In genomic region chr5:117087718-117088117, GRCm38 (mm10) we compare ENCODE assay signal across 8 mouse cellular contexts. TPM values are rescaled to one million over a fixed set of nuclear protein-coding genes. Genes with fewer than 3 reads are reported as not detected.
A peak's percentile ranks its signal among the peaks of the same experiment; 100 is the strongest.
DNase-seq lines count a peak whose midpoint lies in the region; ATAC-seq and TF ChIP-seq lines count a peak whose summit lies in the region.
"Had no signal": no experiment of that assay in that cellular context is flagged by ENCODE, and none has a peak within 500 bp of the region (broad histone marks: within the 10 kb centered on the region; RNA-seq: fewer than 3 reads in every experiment).

No protein-coding gene starts in this region.

- H3K4me3 ChIP-seq in ES-E14 (ENCODE audit: insufficient read depth in 1 of 2, low read depth in 1 of 2, low read length in 2 of 2, poor library complexity in 1 of 2, severe bottlenecking in 1 of 2), result no peak overlapping the region
- H3K4me3 ChIP-seq in heart, postnatal 0 days (ENCODE audit: low read depth, low read length), result peak overlapping the region; percentile 29

- CTCF ChIA-PET in Patski (lab: Charles Lee), result no interaction called here

- POLR2A ChIA-PET in Patski (lab: Charles Lee), result no interaction called here

- no peaks in the 10 kb centered on the region for H3K27me3 ChIP-seq in Patski
- peaks cover 6% of the 10 kb centered on the region; the same call in 1 of the 2 replicates for H3K27me3 ChIP-seq in heart, postnatal 0 days (ENCODE audit: control insufficient read depth, insufficient read depth, low read length)

- peaks cover 0 to 18% of the 10 kb centered on the region in 2 experiments; a peak in 2 of 4 replicates for H3K4me1 ChIP-seq in ES-E14 (ENCODE audit: control insufficient read depth in 2 of 2, insufficient read depth in 2 of 2, low read length in 2 of 2, poor library complexity in 1 of 2)
- H3K4me1 ChIP-seq in heart, postnatal 0 days (ENCODE audit: control insufficient read depth, insufficient read depth), result peaks cover 8% of the 10 kb centered on the region; the same call in 1 of the 2 replicates

- DNase-seq in ES-E14 (ENCODE audit: low read depth, low spot score), result no peak
- DNase-seq in Patski (ENCODE audit: low read depth, low spot score), result no peak
- peak; percentile 40 for DNase-seq in heart, postnatal 0 days (ENCODE audit: low spot score)
- DNase-seq in mesoderm, embryonic 11.5 days (ENCODE audit: low read depth, low spot score), result peak; percentile 21
- DNase-seq in adrenal gland, postnatal 14 days, result no peak
- DNase-seq in T-cell, adult 2 months (ENCODE audit: low spot score), result no peak
- DNase-seq in adrenal gland, adult (ENCODE audit: inconsistent age in 2 of 2, low spot score in 1 of 2), result no peak

- H3K27ac ChIP-seq in ES-E14 (ENCODE audit: insufficient read depth, low read depth, low read length, poor library complexity, severe bottlenecking), result no peak overlapping the region
- no peak overlapping the region for H3K27ac ChIP-seq in heart, postnatal 0 days (ENCODE audit: low read depth)
- H3K27ac ChIP-seq: liver, embryonic 14.5 days had no signal

- no peak for TF ChIP-seq CTCF in Patski (IDR thresholded peaks at IDR 0.05)
- peak; percentile 40 for TF ChIP-seq CTCF in heart, postnatal 0 days (IDR thresholded peaks at IDR 0.05; ENCODE audit: low read depth)

- 0 out of 2 replicates have a peak overlapping the region, but pooled peaks have one; percentile 5 for H3K9ac ChIP-seq in ES-E14 (ENCODE audit: insufficient read depth, low read depth, low read length, poor library complexity, severe bottlenecking)
- 0 out of 2 replicates have a peak overlapping the region, but pooled peaks have one; percentile 16 for H3K9ac ChIP-seq in heart, postnatal 0 days (replicated peaks; ENCODE audit: low read depth, low read length)
- H3K9ac ChIP-seq: liver, embryonic 14.5 days had no signal

- H3K4me2 ChIP-seq in heart, postnatal 0 days (ENCODE audit: low read depth, low read length), result peak overlapping the region; percentile 57

- in situ Hi-C loops in ES-E14 (cut with MboI; ENCODE audit: low sequenced_read_pairs in 2 of 2, unreplicated experiment in 2 of 2) (no loop called here), Patski (cut with MboI; ENCODE audit: low pct_unique_long_range_greater_than_20kb) (loop anchor here (5.0 kb wide), 1 partner anchor 965 kb away; no protein-coding TSS in a partner anchor)

- WGBS in heart, postnatal 0 days, result 3% methylated on average over 13 of the region's 13 CpGs

- no peaks in the 10 kb centered on the region for H3K9me3 ChIP-seq in ES-E14 (ENCODE audit: control insufficient read depth, insufficient read depth, low read depth, low read length)
- no peaks in the 10 kb centered on the region for H3K9me3 ChIP-seq in heart, postnatal 0 days (replicated peaks; ENCODE audit: control insufficient read depth, low read length)

- H3K36me3 ChIP-seq in ES-E14 (ENCODE audit: control insufficient read depth, insufficient read depth, low read length, poor library complexity, severe bottlenecking), result peaks cover 11% of the 10 kb centered on the region
- H3K36me3 ChIP-seq in heart, postnatal 0 days (replicated peaks; ENCODE audit: control insufficient read depth, insufficient read depth, low read length), result peaks cover 19% of the 10 kb centered on the region

- no peak for TF ChIP-seq EP300 in heart, postnatal 0 days (IDR thresholded peaks at IDR 0.05; ENCODE audit: low read depth)

- peak; percentile 58 for ATAC-seq in Patski
- ATAC-seq in heart, postnatal 0 days (ENCODE audit: insufficient read depth, low read depth), result peak; percentile 35

TF ChIP-seq in ES-E14, 5 proteins besides CTCF, POLR2A, EP300 and RAD21:
- TF ChIP-seq ZNF384 (IDR thresholded peaks at IDR 0.05; ENCODE audit: low read depth, low read length) (no peak), MAFK (IDR thresholded peaks at IDR 0.05; ENCODE audit: insufficient read depth, low read depth, low read length) (no peak)

RNA-seq across cellular contexts. Expression of gene Suds3, which starts 28.2 kb away (rescaled TPM):
- total RNA-seq in ES-E14 (2012; rRNA removed), result 58.7 and 61.6 TPM in 2 replicates
- polyA plus RNA-seq in Patski (2021), result 113 TPM
- 31.9 and 50.1 TPM in 2 replicates for total RNA-seq in heart, postnatal 0 days (2014; rRNA removed; ENCODE audit: low replicate concordance)
- 36.9 and 38.2 TPM in 2 replicates for polyA plus RNA-seq in heart, postnatal 0 days (2015; fragmentation: Nextera tagmentation; extraction: Ambion mirVana)
- total RNA-seq in adrenal gland, postnatal 14 days (2021), result 88.4 and 109 TPM in 2 replicates

RNA-seq across cellular contexts. Expression of gene Taok3, which starts 32.2 kb away (rescaled TPM):
- 6.9 and 10.0 TPM in 2 replicates for total RNA-seq in ES-E14 (2012; rRNA removed)
- polyA plus RNA-seq in Patski (2021), result 35.2 TPM
- total RNA-seq in heart, postnatal 0 days (2014; rRNA removed; ENCODE audit: low replicate concordance), result 1.1 and 3.9 TPM in 2 replicates
- polyA plus RNA-seq in heart, postnatal 0 days (2015; fragmentation: Nextera tagmentation; extraction: Ambion mirVana), result 5.8 and 7.5 TPM in 2 replicates
- total RNA-seq in adrenal gland, postnatal 14 days (2021), result 29.8 and 35.4 TPM in 2 replicates

Comparison
In these comparisons a context has a peak if more than half of its experiments do, and no peak if none do; other contexts are left out.
1. DNase-seq: peak in heart, postnatal 0 days (single experiment) and mesoderm, embryonic 11.5 days (single experiment); none in ES-E14 (single experiment), Patski (single experiment), adrenal gland, postnatal 14 days (single experiment), T-cell, adult 2 months (single experiment) and adrenal gland, adult (0 of 2).